Mouse (Mus musculus) megakaryocyte, embryonic 14.5 days (primary cell): Measurements from ENCODE around the gene Limk2.

Experiments
- FLI1 ChIP-seq: IDR thresholded peaks from 2 replicates; pipeline ENCODE4 v1.6.1; 2012; ENCODE audit warnings: low read length, inconsistent platforms, mixed read lengths
- GATA1 ChIP-seq: IDR thresholded peaks from 3 replicates; pipeline ENCODE4 v1.6.1; 2012; ENCODE audit warnings: mixed read lengths, low read length, inconsistent platforms, borderline replicate concordance

DNA sequence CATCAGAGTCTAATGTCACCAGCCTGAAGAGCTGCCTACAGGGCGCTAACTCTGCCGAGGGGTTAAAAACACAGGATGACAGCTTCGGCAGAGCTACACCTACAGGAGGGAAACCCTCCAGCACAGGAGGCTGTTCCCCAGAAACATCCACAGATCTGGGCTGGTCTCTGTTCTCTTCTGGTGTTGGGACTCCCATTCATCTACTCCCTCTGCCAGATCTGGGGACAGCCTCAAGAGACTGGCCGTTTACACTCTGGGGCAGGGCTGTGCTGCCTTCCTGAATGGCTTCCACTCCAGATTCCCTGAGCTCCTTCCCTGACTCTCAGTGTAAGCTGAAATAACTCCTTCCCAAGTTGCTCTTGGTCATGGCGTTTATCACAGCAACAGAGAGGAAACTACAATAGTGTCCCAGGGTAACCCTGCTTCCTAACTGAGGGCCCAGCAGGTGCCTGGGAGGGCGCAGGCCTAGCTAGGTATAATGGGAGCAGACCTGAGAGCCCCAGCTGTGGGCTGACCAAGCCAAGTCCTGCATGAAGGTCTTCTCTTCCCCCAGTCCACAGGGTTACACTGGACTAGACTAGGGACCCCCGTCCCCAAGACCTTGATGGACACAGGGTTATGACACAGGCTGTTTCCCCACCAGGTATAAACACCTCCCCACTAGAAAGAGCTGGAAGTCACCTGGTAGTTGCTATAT, 37.2 kb downstream of the Limk2 start:
- TF ChIP-seq GATA1 (no peak), FLI1 (no peak)
